Mouse (Mus musculus) E14TG2a.4 (cell line): Measurements from ENCODE around the gene 4933424G06Rik.

Source experiments
- CTCF ChIP-seq: conservative IDR thresholded peaks from 2 replicates; pipeline ENCODE4 v1.5.1; 2014; ENCODE audit warnings: low read length
- NANOG ChIP-seq: IDR thresholded peaks from 2 replicates; pipeline ENCODE4 v1.6.1; 2014; ENCODE audit warnings: borderline replicate concordance, low read length, mixed read lengths
- POU5F1 ChIP-seq: IDR thresholded peaks from 2 replicates; pipeline ENCODE4 v1.6.1; 2014; ENCODE audit warnings: low read length, borderline replicate concordance

GRCm38 (mm10) chr1:36746452-36746851, 36.5 kb downstream of the 4933424G06Rik start:
- TF ChIP-seq CTCF: peak; percentile 88
- no peak for TF ChIP-seq POU5F1
- no peak for TF ChIP-seq NANOG
